Mouse (Mus musculus): ENCODE data around the gene Gpr155. TPM values are rescaled to one million over a fixed set of nuclear protein-coding genes. Genes with fewer than 3 reads are reported as not detected.

Gpr155 gene
- polyA plus RNA-seq, 1 experiment from 2014 or later = 15.1 TPM

DNA sequence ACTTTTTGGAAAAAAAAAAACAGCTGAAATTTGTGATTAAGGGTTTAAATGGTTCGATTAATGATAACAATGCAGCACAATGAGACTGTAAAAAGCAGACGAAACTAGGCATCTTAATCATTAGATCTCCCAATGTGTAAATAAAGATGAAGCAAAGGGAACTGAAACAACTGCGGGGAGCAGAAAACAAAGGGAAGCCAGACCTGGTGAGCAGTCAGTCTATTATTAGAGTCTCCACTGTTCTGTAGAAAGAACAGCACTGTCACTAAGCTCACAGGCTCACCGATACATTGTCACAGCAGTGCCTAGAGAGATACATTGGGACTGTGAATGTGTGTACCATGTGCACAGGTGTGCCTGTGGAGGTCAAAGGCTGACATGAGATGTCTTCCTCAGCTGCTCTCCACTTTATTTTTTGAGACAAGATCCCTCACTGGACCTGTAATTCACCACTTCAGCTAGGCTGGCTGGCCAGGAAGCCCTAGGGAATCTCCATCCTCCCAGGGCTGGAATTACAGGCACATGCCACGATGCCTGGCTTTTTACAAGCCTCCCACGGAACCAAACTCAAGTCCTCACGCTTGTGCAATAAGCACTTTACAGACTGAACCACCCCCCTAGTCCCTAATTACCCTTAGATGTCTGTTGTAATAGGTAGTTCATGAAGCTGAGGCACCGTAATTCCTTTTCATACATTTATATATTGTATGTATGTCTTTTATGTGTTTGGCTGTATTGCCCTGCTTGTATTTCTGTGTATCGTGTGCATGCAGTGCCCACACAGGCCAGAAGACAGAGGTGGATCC lies 14.6 kb downstream of the Gpr155 start:
- no peak overlapping the region for H3K4me3 ChIP-seq (ENCODE audit: low read length)
- H3K27ac ChIP-seq (ENCODE audit: low read length) = no peak overlapping the region
- no peak overlapping the region for H3K9ac ChIP-seq (ENCODE audit: low read depth, low read length)
- H3K9me3 ChIP-seq (ENCODE audit: control insufficient read depth, low read length) = no peaks in the 10 kb centered on the region
- ATAC-seq = no peak
- H3K4me1 ChIP-seq (ENCODE audit: control insufficient read depth, insufficient read depth, low read length) = no peaks in the 10 kb centered on the region
- WGBS = 75% methylated on average over 9 of the region's 9 CpGs
- H3K36me3 ChIP-seq (ENCODE audit: control insufficient read depth, insufficient read depth, low read length) = no peaks in the 10 kb centered on the region
- H3K4me2 ChIP-seq (ENCODE audit: low read depth, low read length) = no peak overlapping the region
- H3K27me3 ChIP-seq (replicated peaks; ENCODE audit: control insufficient read depth, insufficient read depth, low read length) = no peaks in the 10 kb centered on the region

DNA sequence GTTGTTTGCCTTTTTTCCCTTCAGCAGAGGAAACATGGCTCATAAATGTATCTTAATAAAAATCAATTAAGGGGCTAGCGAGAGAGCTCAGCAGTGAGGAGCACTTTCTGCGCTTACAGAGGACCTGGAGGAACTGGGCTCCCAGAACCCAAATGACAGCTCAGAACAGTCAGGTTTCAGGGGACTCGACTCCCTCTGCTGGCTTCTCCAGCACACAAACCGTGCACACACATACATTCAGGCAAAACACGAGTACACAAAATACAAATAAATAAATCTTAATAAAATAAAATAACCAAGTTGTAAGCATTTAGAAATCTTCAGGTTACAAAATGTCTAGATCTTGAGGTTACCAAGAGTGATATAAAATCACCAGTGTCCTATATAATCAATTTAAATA lies 22.9 kb downstream of the Gpr155 start:
- H3K9ac ChIP-seq (ENCODE audit: low read depth, low read length) = no peak overlapping the region
- H3K9me3 ChIP-seq (ENCODE audit: control insufficient read depth, low read length) = no peaks in the 10 kb centered on the region
- H3K27me3 ChIP-seq (replicated peaks; ENCODE audit: control insufficient read depth, insufficient read depth, low read length) = no peaks in the 10 kb centered on the region
- H3K36me3 ChIP-seq (ENCODE audit: control insufficient read depth, insufficient read depth, low read length) = no peaks in the 10 kb centered on the region
- no peak overlapping the region for H3K4me2 ChIP-seq (ENCODE audit: low read depth, low read length)
- ATAC-seq = no peak
- 76% methylated on average over 5 of the region's 5 CpGs for WGBS
- no peaks in the 10 kb centered on the region for H3K4me1 ChIP-seq (ENCODE audit: control insufficient read depth, insufficient read depth, low read length)
- H3K27ac ChIP-seq (ENCODE audit: low read length) = no peak overlapping the region
- H3K4me3 ChIP-seq (ENCODE audit: low read length) = no peak overlapping the region

DNA sequence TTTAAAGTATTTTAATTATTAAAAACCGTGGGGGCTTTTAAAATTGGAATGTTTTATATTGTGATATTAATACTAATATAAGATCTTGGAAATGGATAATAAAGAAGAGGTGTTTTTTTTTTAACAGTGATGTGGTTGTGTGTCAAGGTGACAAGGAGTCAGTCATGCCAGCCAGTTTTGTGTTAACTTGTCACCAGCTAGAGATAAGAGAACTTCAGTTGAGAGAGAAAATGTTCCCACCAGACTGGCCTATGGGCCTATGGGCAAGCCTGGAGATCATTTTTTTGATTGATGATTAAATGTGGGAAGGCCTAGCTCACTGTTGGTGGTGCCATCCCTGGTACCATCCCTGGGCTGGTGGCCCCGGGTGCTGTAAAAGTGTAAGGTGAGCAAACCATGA lies 25.8 kb downstream of the Gpr155 start:
- no peak for ATAC-seq
- Histone ChIP-seq H3K9me3 (ENCODE audit: control insufficient read depth, low read length) (no peaks in the 10 kb centered on the region), H3K4me2 (ENCODE audit: low read depth, low read length) (no peak overlapping the region), H3K27me3 (replicated peaks; ENCODE audit: control insufficient read depth, insufficient read depth, low read length) (no peaks in the 10 kb centered on the region), H3K4me3 (ENCODE audit: low read length) (no peak overlapping the region), H3K36me3 (ENCODE audit: control insufficient read depth, insufficient read depth, low read length) (no peaks in the 10 kb centered on the region), H3K9ac (ENCODE audit: low read depth, low read length) (no peak overlapping the region), H3K27ac (ENCODE audit: low read length) (no peak overlapping the region), H3K4me1 (ENCODE audit: control insufficient read depth, insufficient read depth, low read length) (no peaks in the 10 kb centered on the region)
- 80% methylated on average over 2 of the region's 2 CpGs for WGBS

DNA sequence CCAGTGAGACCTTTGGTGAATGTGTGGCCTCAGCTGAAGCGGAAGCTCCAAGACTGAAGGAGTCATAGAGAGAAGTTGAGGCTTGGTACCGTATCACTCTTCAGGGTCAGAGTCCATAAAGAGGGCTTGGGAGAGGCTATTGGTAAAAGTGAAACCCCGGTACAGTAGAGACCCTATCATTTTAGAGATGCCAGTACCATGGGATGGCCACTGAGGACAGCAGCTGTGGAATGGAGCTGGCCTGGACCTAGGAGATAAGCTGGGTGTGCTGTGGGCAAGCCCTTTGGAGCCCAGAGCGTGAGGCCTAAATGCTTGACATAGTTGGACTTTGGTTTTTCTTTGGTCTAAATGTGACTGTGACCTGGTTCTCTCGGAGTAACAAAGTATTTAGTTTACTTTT lies 26.4 kb downstream of the Gpr155 start:
- peak; percentile 71 for ATAC-seq
- Histone ChIP-seq H3K9me3 (ENCODE audit: control insufficient read depth, low read length) (no peaks in the 10 kb centered on the region), H3K9ac (ENCODE audit: low read depth, low read length) (no peak overlapping the region), H3K36me3 (ENCODE audit: control insufficient read depth, insufficient read depth, low read length) (no peaks in the 10 kb centered on the region), H3K27ac (ENCODE audit: low read length) (no peak overlapping the region), H3K4me3 (ENCODE audit: low read length) (no peak overlapping the region), H3K4me1 (ENCODE audit: control insufficient read depth, insufficient read depth, low read length) (no peaks in the 10 kb centered on the region), H3K4me2 (ENCODE audit: low read depth, low read length) (no peak overlapping the region), H3K27me3 (replicated peaks; ENCODE audit: control insufficient read depth, insufficient read depth, low read length) (no peaks in the 10 kb centered on the region)
- 88% methylated on average over 5 of the region's 5 CpGs for WGBS

DNA sequence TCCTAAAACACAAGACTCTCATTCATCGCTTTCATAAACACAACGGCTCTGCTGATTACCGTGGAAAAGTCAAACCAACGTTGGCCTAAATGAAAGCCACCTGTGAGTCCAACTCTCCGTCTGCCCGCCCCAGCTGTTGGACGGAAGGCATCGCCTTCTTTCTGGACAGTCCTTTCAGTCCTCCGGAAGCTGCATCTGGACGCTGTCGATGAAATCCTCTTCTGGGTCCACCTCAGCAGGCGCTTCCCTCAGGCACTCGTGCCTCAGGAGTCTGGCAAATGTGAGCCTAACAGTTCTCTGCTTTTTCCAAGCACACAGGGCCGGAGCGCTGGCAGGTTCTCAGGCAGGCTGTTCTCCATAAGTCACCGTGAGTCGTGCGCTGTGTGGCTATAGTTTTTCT lies 29.4 kb downstream of the Gpr155 start:
- no peaks in the 10 kb centered on the region for H3K27me3 ChIP-seq (replicated peaks; ENCODE audit: control insufficient read depth, insufficient read depth, low read length)
- H3K36me3 ChIP-seq (ENCODE audit: control insufficient read depth, insufficient read depth, low read length) = no peaks in the 10 kb centered on the region
- no peak overlapping the region for H3K9ac ChIP-seq (ENCODE audit: low read depth, low read length)
- peak overlapping the region; percentile 11; the same call in 1 of the 2 replicates for H3K4me2 ChIP-seq (ENCODE audit: low read depth, low read length)
- no peak overlapping the region for H3K4me3 ChIP-seq (ENCODE audit: low read length)
- H3K27ac ChIP-seq (ENCODE audit: low read length) = no peak overlapping the region
- H3K4me1 ChIP-seq (ENCODE audit: control insufficient read depth, insufficient read depth, low read length) = no peaks in the 10 kb centered on the region
- 63% methylated on average over 18 of the region's 18 CpGs for WGBS
- no peaks in the 10 kb centered on the region for H3K9me3 ChIP-seq (ENCODE audit: control insufficient read depth, low read length)
- no peak for ATAC-seq

DNA sequence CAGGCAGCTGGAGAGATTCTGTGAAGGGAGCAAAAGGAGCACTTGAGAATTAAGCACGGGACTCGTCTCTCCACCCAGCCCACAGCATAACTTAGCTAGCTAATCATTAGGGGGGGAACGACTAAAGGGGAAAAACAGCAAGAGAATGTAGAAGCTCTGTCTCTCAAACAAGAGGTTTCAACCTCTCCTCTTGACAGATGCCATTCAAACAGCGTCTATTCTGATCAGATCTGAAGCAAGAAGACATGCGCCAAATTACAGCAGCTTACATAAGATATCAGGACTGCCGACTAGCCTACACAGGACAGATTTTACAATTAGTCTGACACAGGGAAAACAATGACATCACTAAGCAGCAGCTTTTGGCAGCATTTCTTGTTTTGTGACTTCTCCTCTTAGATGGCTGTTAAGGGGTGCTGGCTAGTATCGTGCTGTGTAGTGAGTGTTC lies 34.4 kb downstream of the Gpr155 start:
- Histone ChIP-seq H3K4me2 (ENCODE audit: low read depth, low read length) (no peak overlapping the region; the same call in 1 of the 2 replicates), H3K9me3 (ENCODE audit: control insufficient read depth, low read length) (no peaks in the 10 kb centered on the region), H3K4me3 (ENCODE audit: low read length) (no peak overlapping the region), H3K9ac (ENCODE audit: low read depth, low read length) (no peak overlapping the region), H3K27me3 (replicated peaks; ENCODE audit: control insufficient read depth, insufficient read depth, low read length) (no peaks in the 10 kb centered on the region), H3K36me3 (ENCODE audit: control insufficient read depth, insufficient read depth, low read length) (no peaks in the 10 kb centered on the region), H3K4me1 (ENCODE audit: control insufficient read depth, insufficient read depth, low read length) (no peaks in the 10 kb centered on the region), H3K27ac (ENCODE audit: low read length) (no peak overlapping the region)
- 36% methylated on average over 7 of the region's 7 CpGs for WGBS
- ATAC-seq = no peak

DNA sequence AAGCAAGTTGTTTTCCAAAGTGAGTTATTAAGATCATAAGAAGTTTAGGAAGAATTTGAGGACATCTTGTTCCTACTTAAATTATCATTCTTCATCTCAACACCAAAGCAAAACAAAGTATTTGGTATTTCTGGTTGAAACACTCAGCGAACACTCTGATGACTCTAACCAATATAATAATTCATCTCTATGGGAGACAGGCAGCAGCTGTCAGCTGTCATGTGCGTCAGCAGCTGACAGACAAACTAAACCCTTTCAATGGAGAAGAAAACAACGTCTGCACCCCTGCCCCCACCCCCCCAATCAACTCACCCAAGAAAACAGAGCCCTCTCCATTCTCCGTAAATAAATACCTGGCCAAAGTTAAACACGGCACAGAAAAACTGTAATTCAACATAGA lies 34.9 kb downstream of the Gpr155 start:
- H3K4me2 ChIP-seq (ENCODE audit: low read depth, low read length) = no peak overlapping the region; the same call in 1 of the 2 replicates
- H3K9ac ChIP-seq (ENCODE audit: low read depth, low read length) = no peak overlapping the region
- no peak overlapping the region for H3K4me3 ChIP-seq (ENCODE audit: low read length)
- no peaks in the 10 kb centered on the region for H3K36me3 ChIP-seq (ENCODE audit: control insufficient read depth, insufficient read depth, low read length)
- ATAC-seq = no peak
- no peaks in the 10 kb centered on the region for H3K9me3 ChIP-seq (ENCODE audit: control insufficient read depth, low read length)
- H3K4me1 ChIP-seq (ENCODE audit: control insufficient read depth, insufficient read depth, low read length) = no peaks in the 10 kb centered on the region
- H3K27me3 ChIP-seq (replicated peaks; ENCODE audit: control insufficient read depth, insufficient read depth, low read length) = no peaks in the 10 kb centered on the region
- no peak overlapping the region for H3K27ac ChIP-seq (ENCODE audit: low read length)
- 34% methylated on average over 5 of the region's 5 CpGs for WGBS

DNA sequence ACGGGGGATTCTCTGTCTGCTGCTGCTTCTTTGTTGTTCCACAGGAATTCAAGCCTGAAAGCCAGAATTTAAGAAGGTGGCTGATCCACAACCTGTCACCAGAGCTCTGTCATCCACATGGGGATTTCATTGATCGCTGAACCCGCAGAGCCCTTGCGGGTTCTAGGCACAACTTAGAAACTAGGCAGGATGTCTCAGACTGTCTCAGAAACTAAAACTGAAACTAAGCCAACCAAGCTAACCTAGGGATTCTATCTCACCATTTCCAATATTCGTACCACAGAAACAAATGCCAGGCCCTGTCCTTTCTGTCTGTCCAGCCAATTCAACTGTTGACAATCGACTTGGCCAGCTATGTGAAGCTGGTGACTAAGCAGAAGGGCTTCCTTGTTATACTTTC lies 38.2 kb downstream of the Gpr155 start:
- no peak overlapping the region for H3K27ac ChIP-seq (ENCODE audit: low read length)
- WGBS = 89% methylated on average over 6 of the region's 6 CpGs
- H3K27me3 ChIP-seq (replicated peaks; ENCODE audit: control insufficient read depth, insufficient read depth, low read length) = no peaks in the 10 kb centered on the region
- ATAC-seq = no peak
- no peak overlapping the region for H3K9ac ChIP-seq (ENCODE audit: low read depth, low read length)
- no peak overlapping the region for H3K4me2 ChIP-seq (ENCODE audit: low read depth, low read length)
- H3K4me3 ChIP-seq (ENCODE audit: low read length) = no peak overlapping the region
- H3K9me3 ChIP-seq (ENCODE audit: control insufficient read depth, low read length) = no peaks in the 10 kb centered on the region
- no peaks in the 10 kb centered on the region for H3K36me3 ChIP-seq (ENCODE audit: control insufficient read depth, insufficient read depth, low read length)
- H3K4me1 ChIP-seq (ENCODE audit: control insufficient read depth, insufficient read depth, low read length) = no peaks in the 10 kb centered on the region

DNA sequence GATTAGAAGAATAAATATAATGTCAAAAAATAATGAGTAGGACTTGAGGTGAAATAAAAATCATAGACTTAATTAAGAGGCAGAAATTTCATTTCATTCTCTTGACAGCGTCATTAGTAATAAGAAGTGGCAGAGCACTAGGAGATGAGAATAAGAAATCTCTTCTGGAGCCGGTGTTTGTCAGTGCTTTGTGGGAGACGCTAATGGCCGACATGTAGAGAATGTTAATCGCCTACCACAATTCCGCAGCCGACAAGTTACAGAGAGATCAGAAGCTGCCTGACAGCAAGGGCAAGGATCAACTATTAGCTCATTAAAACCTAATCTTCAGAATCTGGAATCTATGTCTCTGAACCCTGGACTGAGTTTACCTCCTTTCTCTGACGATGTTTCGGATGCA lies 38.6 kb downstream of the Gpr155 start:
- Histone ChIP-seq H3K27ac (ENCODE audit: low read length) (no peak overlapping the region), H3K4me1 (ENCODE audit: control insufficient read depth, insufficient read depth, low read length) (no peaks in the 10 kb centered on the region), H3K27me3 (replicated peaks; ENCODE audit: control insufficient read depth, insufficient read depth, low read length) (no peaks in the 10 kb centered on the region), H3K4me2 (ENCODE audit: low read depth, low read length) (no peak overlapping the region), H3K36me3 (ENCODE audit: control insufficient read depth, insufficient read depth, low read length) (no peaks in the 10 kb centered on the region), H3K9me3 (ENCODE audit: control insufficient read depth, low read length) (no peaks in the 10 kb centered on the region), H3K4me3 (ENCODE audit: low read length) (no peak overlapping the region), H3K9ac (ENCODE audit: low read depth, low read length) (no peak overlapping the region)
- no peak for ATAC-seq
- 74% methylated on average over 9 of the region's 9 CpGs for WGBS

DNA sequence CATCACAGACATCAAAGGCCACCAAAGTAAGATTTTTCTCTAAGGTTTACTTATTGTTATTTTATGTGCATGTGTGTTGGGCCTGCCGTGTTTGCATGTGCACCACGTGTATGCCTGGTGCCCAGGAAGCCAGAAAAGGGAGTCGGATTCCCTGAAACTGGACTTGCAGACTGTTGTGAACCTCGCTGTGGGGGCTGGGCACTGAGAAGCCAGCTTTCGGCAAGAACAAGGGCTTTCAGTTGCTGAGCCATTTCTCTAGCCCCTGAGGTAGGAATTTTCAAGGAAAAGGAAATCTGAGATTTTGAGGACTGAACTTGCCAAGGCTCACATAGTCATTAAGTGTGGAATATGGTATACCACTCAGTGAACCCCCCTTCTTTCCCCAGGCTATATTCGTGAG lies 39.2 kb downstream of the Gpr155 start:
- Histone ChIP-seq H3K4me3 (ENCODE audit: low read length) (no peak overlapping the region), H3K9me3 (ENCODE audit: control insufficient read depth, low read length) (no peaks in the 10 kb centered on the region), H3K36me3 (ENCODE audit: control insufficient read depth, insufficient read depth, low read length) (no peaks in the 10 kb centered on the region), H3K27ac (ENCODE audit: low read length) (no peak overlapping the region), H3K27me3 (replicated peaks; ENCODE audit: control insufficient read depth, insufficient read depth, low read length) (no peaks in the 10 kb centered on the region), H3K9ac (ENCODE audit: low read depth, low read length) (no peak overlapping the region), H3K4me2 (ENCODE audit: low read depth, low read length) (no peak overlapping the region), H3K4me1 (ENCODE audit: control insufficient read depth, insufficient read depth, low read length) (no peaks in the 10 kb centered on the region)
- no peak for ATAC-seq
- WGBS = 67% methylated on average over 6 of the region's 6 CpGs

Data from intestine, embryonic 16.5 days (tissue).